Mouse (Mus musculus) forebrain, embryonic 16.5 days (tissue): ENCODE measurements around the gene Cdh26. TPM values are rescaled to one million over a fixed set of nuclear protein-coding genes. Genes with fewer than 3 reads are reported as not detected.
A peak's percentile ranks its signal among the peaks of the same experiment; 100 is the strongest.

Experiments
- ATAC-seq: fragments of 200-750 bp; cut with Nextera tagmentation; 2 replicates; pipeline ENCODE4 v1.8.0; 2017; ENCODE audit warnings: mild to moderate bottlenecking, moderate library complexity
- H3K27ac ChIP-seq: fragments of 300-500 bp; sonication (generic); 2 replicates; pipeline ENCODE4 v1.5.1; 2014; ENCODE audit warnings: low read length, control low read depth
- H3K27me3 ChIP-seq: fragments of 300-500 bp; sonication (generic); replicated peaks from 2 replicates; pipeline ENCODE4 v1.6.1; 2014; ENCODE audit warnings: low read length; ENCODE audit not compliant: control insufficient read depth, insufficient read depth
- H3K36me3 ChIP-seq: fragments of 300-500 bp; sonication (generic); 2 replicates; pipeline ENCODE4 v1.6.1; 2014; ENCODE audit not compliant: control insufficient read depth, insufficient read depth
- H3K4me1 ChIP-seq: fragments of 300-500 bp; sonication (generic); replicated peaks from 2 replicates; pipeline ENCODE4 v1.6.1; 2014; ENCODE audit warnings: low read length; ENCODE audit not compliant: control insufficient read depth, insufficient read depth
- H3K4me2 ChIP-seq: fragments of 300-500 bp; sonication (generic); 2 replicates; pipeline ENCODE4 v1.6.1; 2014; ENCODE audit warnings: mild to moderate bottlenecking, low read length, control low read depth
- H3K4me3 ChIP-seq: fragments of 300-500 bp; sonication (generic); replicated peaks from 2 replicates; pipeline ENCODE4 v1.5.1; 2014; ENCODE audit warnings: mild to moderate bottlenecking, low read length, control low read depth
- H3K9ac ChIP-seq: fragments of 300-500 bp; sonication (generic); replicated peaks from 2 replicates; pipeline ENCODE4 v1.6.1; 2014; ENCODE audit warnings: low read depth, low read length, control low read depth
- H3K9me3 ChIP-seq: fragments of 300-500 bp; sonication (generic); 2 replicates; pipeline ENCODE4 v1.6.1; 2016; ENCODE audit warnings: low read length; ENCODE audit not compliant: control insufficient read depth
- WGBS: fragments of 180-500 bp; shearing (Covaris S2); extraction: QIAGEN DNeasy Blood & Tissue Kit; methylation state at CpG from one replicate; pipeline ENCODE4 v1.1.7; 2014; 5-methylcytosine and 5-hydroxymethylcytosine counted together
- polyA plus RNA-seq: library from polyadenylated mRNA; unstranded; fragments of >200 nt; fragmentation: Nextera tagmentation; extraction: Ambion mirVana; gene quantifications from 2 replicates; pipeline ENCODE4 v1.2.1, GENCODE M21; 2015

Cdh26 gene
- polyA plus RNA-seq, 1 experiment from 2014 or later = 0.18 TPM

GRCm38 (mm10) chr2:178490245-178490920, 60.1 kb downstream of the Cdh26 start:
- H3K4me3 ChIP-seq = no peak overlapping the region
- H3K36me3 ChIP-seq = no peaks in the 10 kb centered on the region
- H3K4me1 ChIP-seq = no peaks in the 10 kb centered on the region
- H3K9me3 ChIP-seq = peaks cover 4% of the 10 kb centered on the region
- no peak overlapping the region for H3K27ac ChIP-seq
- H3K4me2 ChIP-seq = no peak overlapping the region
- no peaks in the 10 kb centered on the region for H3K27me3 ChIP-seq
- H3K9ac ChIP-seq = no peak overlapping the region
- peak; percentile 26; the same call in 1 of the 2 replicates for ATAC-seq
- WGBS = 67% methylated on average over 9 of the region's 9 CpGs

GRCm38 (mm10) chr2:178494066-178494465, 63.7 kb downstream of the Cdh26 start:
- WGBS = 81% methylated on average over 11 of the region's 11 CpGs
- no peaks in the 10 kb centered on the region for H3K36me3 ChIP-seq
- H3K9ac ChIP-seq = no peak overlapping the region
- ATAC-seq = no peak
- H3K4me2 ChIP-seq = no peak overlapping the region
- H3K27ac ChIP-seq = no peak overlapping the region
- peaks cover 10% of the 10 kb centered on the region for H3K4me1 ChIP-seq
- no peaks in the 10 kb centered on the region for H3K27me3 ChIP-seq
- no peaks in the 10 kb centered on the region for H3K9me3 ChIP-seq
- no peak overlapping the region for H3K4me3 ChIP-seq

GRCm38 (mm10) chr2:178495816-178496215, 65.5 kb downstream of the Cdh26 start:
- no peaks in the 10 kb centered on the region for H3K27me3 ChIP-seq
- no peak overlapping the region for H3K9ac ChIP-seq
- H3K36me3 ChIP-seq = no peaks in the 10 kb centered on the region
- H3K4me2 ChIP-seq = no peak overlapping the region
- H3K9me3 ChIP-seq = no peaks in the 10 kb centered on the region
- 94% methylated on average over 2 of the region's 2 CpGs for WGBS
- H3K4me1 ChIP-seq = peaks cover 10% of the 10 kb centered on the region
- H3K27ac ChIP-seq = no peak overlapping the region
- ATAC-seq = no peak
- no peak overlapping the region for H3K4me3 ChIP-seq

GRCm38 (mm10) chr2:178497900-178498299, 67.6 kb downstream of the Cdh26 start:
- Histone ChIP-seq H3K27ac (no peak overlapping the region), H3K36me3 (no peaks in the 10 kb centered on the region), H3K27me3 (no peaks in the 10 kb centered on the region), H3K9me3 (no peaks in the 10 kb centered on the region), H3K4me1 (peaks cover 16% of the 10 kb centered on the region), H3K4me3 (no peak overlapping the region), H3K9ac (no peak overlapping the region), H3K4me2 (no peak overlapping the region)
- no peak for ATAC-seq
- WGBS = 89% methylated on average over 1 of the region's 1 CpGs

- no peaks in the 10 kb centered on the region for H3K27me3 ChIP-seq
- H3K9me3 ChIP-seq = no peaks in the 10 kb centered on the region
- 29% methylated on average over 5 of the region's 5 CpGs for WGBS
- peaks cover 16% of the 10 kb centered on the region for H3K4me1 ChIP-seq
- H3K36me3 ChIP-seq = no peaks in the 10 kb centered on the region
- peak; percentile 85 for ATAC-seq
- H3K9ac ChIP-seq = no peak overlapping the region
- no peak overlapping the region for H3K4me2 ChIP-seq
- no peak overlapping the region for H3K4me3 ChIP-seq
- H3K27ac ChIP-seq = no peak overlapping the region
These were observed 68.1 kb downstream of the Cdh26 start for GRCm38 (mm10) chr2:178498409-178498808.

- no peak overlapping the region for H3K9ac ChIP-seq
- no peaks in the 10 kb centered on the region for H3K36me3 ChIP-seq
- whole genome bisulfite sequencing = 27% methylated on average over 10 of the region's 10 CpGs
- H3K4me3 ChIP-seq = no peak overlapping the region
- H3K4me1 ChIP-seq = peaks cover 16% of the 10 kb centered on the region
- no peak for ATAC-seq
- H3K9me3 ChIP-seq = no peaks in the 10 kb centered on the region
- no peak overlapping the region for H3K27ac ChIP-seq
- H3K27me3 ChIP-seq = no peaks in the 10 kb centered on the region
- H3K4me2 ChIP-seq = no peak overlapping the region
These were observed 72.1 kb downstream of the Cdh26 start for GRCm38 (mm10) chr2:178502469-178502868.

- Histone ChIP-seq H3K4me3 (no peak overlapping the region), H3K36me3 (no peaks in the 10 kb centered on the region), H3K4me2 (no peak overlapping the region), H3K4me1 (0 out of 2 replicates have a peak, but pooled peaks cover 5% of the 10 kb centered on the region), H3K9me3 (no peaks in the 10 kb centered on the region), H3K27ac (no peak overlapping the region), H3K9ac (no peak overlapping the region), H3K27me3 (no peaks in the 10 kb centered on the region)
- 83% methylated on average over 12 of the region's 12 CpGs for WGBS
- ATAC-seq = no peak
These were observed 75.7 kb downstream of the Cdh26 start for GRCm38 (mm10) chr2:178506056-178506455.

- no peak overlapping the region for H3K9ac ChIP-seq
- no peaks in the 10 kb centered on the region for H3K9me3 ChIP-seq
- H3K36me3 ChIP-seq = no peaks in the 10 kb centered on the region
- H3K27ac ChIP-seq = no peak overlapping the region
- no peaks in the 10 kb centered on the region for H3K27me3 ChIP-seq
- no peak overlapping the region for H3K4me3 ChIP-seq
- peak; percentile 77 for ATAC-seq
- no peak overlapping the region for H3K4me2 ChIP-seq
- H3K4me1 ChIP-seq = 0 out of 2 replicates have a peak, but pooled peaks cover 2% of the 10 kb centered on the region
- 47% methylated on average over 6 of the region's 6 CpGs for WGBS
These were observed 77.2 kb downstream of the Cdh26 start for GRCm38 (mm10) chr2:178507379-178508014.

- no peak for ATAC-seq
- no peaks in the 10 kb centered on the region for H3K9me3 ChIP-seq
- H3K4me3 ChIP-seq = no peak overlapping the region
- peaks cover under 1% of the 10 kb centered on the region for H3K4me1 ChIP-seq
- WGBS = 81% methylated on average over 6 of the region's 6 CpGs
- no peak overlapping the region for H3K4me2 ChIP-seq
- no peak overlapping the region for H3K27ac ChIP-seq
- H3K27me3 ChIP-seq = no peaks in the 10 kb centered on the region
- no peaks in the 10 kb centered on the region for H3K36me3 ChIP-seq
- no peak overlapping the region for H3K9ac ChIP-seq
These were observed 77.9 kb downstream of the Cdh26 start for GRCm38 (mm10) chr2:178508279-178508678.
